Mouse (Mus musculus) megakaryocyte progenitor cell, adult 5-6 weeks (primary cell): ENCODE data around the gene Alkbh3. TPM values are rescaled to one million over a fixed set of nuclear protein-coding genes. Genes with fewer than 3 reads are reported as not detected.

Source experiments
- ATAC-seq: replicated peaks from 2 replicates; pipeline ENCODE4 v1.8.0; 2016; ENCODE audit warnings: mild to moderate bottlenecking, moderate TSS enrichment, inconsistent platforms; ENCODE audit not compliant: poor library complexity
- total RNA-seq, 2 experiments: library from RNA; stranded (forward) in 1 of 2; stranded (reverse) in 1 of 2; fragments of 157-497, 149-512 nt in 1 of 2; fragments of 200-1000 nt in 1 of 2; gene quantifications; 2 replicates each; pipeline versions ENCODE4 v1.2.3 to v1.2.4; 2015 to 2017

Alkbh3 gene
- total RNA-seq, 2 experiments from 2014 or later, result 25.2 to 101 TPM

- ATAC-seq, result peak; percentile 54
Measured at GRCm38 (mm10) chr2:93956331-93956801, 54.2 kb downstream of the Alkbh3 start.

GRCm38 (mm10) chr2:93955886-93956285, 54.7 kb downstream of the Alkbh3 start:
- ATAC-seq, result no peak

- no peak; the same call in 1 of the 2 replicates for ATAC-seq
Measured at GRCm38 (mm10) chr2:93954781-93955578, 55.6 kb downstream of the Alkbh3 start.

GRCm38 (mm10) chr2:93953726-93954125, 56.9 kb downstream of the Alkbh3 start:
- ATAC-seq, result no peak

- no peak for ATAC-seq
Measured at GRCm38 (mm10) chr2:93946976-93947375, 63.6 kb downstream of the Alkbh3 start.

GRCm38 (mm10) chr2:93944855-93945254, 65.8 kb downstream of the Alkbh3 start:
- no peak for ATAC-seq

- ATAC-seq, result no peak
Measured at GRCm38 (mm10) chr2:93944099-93944498, 66.5 kb downstream of the Alkbh3 start.

DNA sequence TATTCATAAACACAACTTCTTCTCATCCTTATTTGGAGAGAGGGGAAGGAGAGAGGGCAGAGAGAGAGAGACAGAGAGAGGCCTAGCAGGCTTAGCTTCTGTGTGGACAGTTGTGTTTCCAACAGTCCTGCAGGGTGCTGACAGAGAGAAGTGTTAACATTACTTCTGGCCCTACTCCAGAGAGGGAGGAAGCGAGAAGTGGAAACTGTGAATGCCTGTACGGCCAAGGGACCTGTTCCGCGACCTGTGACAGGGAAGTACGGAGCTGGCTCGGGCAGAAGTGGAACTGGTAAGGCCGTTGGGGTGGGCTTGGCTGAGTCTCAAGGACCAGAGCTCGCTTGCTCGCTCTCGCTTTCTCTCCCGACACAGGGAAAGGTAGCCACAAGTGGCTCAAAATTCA, 68.9 kb downstream of the Alkbh3 start:
- ATAC-seq, result peak; percentile 92

DNA sequence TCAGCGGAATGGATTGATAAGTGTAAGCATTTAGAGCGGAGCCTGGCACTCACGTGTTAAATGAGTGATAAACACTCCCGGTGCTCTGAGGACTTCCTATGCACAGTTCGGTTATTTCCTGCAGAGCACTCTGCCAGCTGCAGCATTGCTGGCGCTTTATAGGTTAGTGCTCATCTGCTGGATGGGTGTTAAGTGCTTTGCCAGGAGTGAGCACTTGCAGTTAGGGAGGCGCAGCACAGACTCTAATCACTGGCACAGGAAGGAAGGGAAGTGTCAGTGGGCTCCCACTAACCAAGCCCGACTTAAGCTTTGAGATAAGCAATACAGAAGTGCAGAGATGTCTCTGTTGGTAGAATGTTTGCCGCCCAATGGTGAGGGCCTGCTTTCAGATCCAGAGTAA, 72.1 kb downstream of the Alkbh3 start:
- ATAC-seq, result peak; percentile 42; the same call in 1 of the 2 replicates

Other genes starting within 250 kb of the Alkbh3 start
- 40.6 and 41.3 TPM in 2 replicates for gene Ext2, start 188.2 kb downstream of the Alkbh3 start, total RNA-seq (2015)
- 26.1 and 28.7 TPM in 2 replicates for gene Ext2, start 188.2 kb downstream of the Alkbh3 start, total RNA-seq (2017)
- 11.0 and 12.1 TPM in 2 replicates for gene Accs, start 160.9 kb downstream of the Alkbh3 start, total RNA-seq (2015)
- gene Accs, start 160.9 kb downstream of the Alkbh3 start, total RNA-seq (2017), result 11.3 and 16.5 TPM in 2 replicates
- gene Accsl, start 141.7 kb downstream of the Alkbh3 start, total RNA-seq (2015), result not detected in 2 replicates
- gene Accsl, start 141.7 kb downstream of the Alkbh3 start, total RNA-seq (2017), result not detected in 2 replicates
- gene Gm13889, start 53.6 kb downstream of the Alkbh3 start, total RNA-seq (2015), result not detected in 2 replicates
- not detected in 2 replicates for gene Gm13889, start 53.6 kb downstream of the Alkbh3 start, total RNA-seq (2017)
- gene Gm27027, start 14.5 kb downstream of the Alkbh3 start, total RNA-seq (2015), result not detected in 2 replicates
- gene Gm27027, start 14.5 kb downstream of the Alkbh3 start, total RNA-seq (2017), result not detected in 2 replicates
- 79.1 and 80.9 TPM in 2 replicates for gene Hsd17b12, start 147.2 kb upstream of the Alkbh3 start, total RNA-seq (2015)
- gene Hsd17b12, start 147.2 kb upstream of the Alkbh3 start, total RNA-seq (2017), result 108 and 119 TPM in 2 replicates